ENCODE assay signal across 8 mouse cellular contexts in the genomic region with DNA sequence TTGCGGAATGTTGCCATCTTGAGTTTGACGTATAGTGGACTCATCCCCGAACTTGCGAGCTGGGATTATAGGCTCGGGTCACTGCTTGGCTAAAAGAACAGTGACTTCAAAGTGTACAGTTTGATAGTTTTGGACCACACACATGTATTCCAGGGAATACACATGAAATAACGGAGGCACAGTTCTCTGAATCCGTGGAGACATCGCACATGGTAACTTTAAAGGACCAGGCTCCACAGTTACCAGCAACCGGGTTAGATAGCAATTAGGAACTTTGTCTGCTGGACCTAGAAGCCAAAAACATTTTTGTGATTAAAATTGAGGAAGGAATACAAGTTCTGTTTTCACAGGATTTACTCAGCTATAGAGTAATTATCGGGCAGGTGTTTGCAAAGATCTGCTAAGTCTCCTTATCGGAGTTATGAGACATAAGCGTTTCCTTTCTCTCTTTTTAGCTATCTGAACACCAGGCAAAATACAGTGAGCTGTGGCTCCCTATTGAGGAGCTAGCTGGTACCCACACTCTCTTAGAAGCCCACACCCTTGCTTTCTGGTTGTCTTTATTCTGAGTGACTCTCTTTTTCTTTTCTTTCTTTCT. TPM values are rescaled to one million over a fixed set of nuclear protein-coding genes. Genes with fewer than 3 reads are reported as not detected.
DNase-seq lines count a peak whose midpoint lies in the region; ATAC-seq and TF ChIP-seq lines count a peak whose summit lies in the region.

No protein-coding gene starts in this region.

- DNase-seq in heart, adult 9 months (ENCODE audit: low spot score in 2 of 2), result no peak
- DNase-seq in MEL (ENCODE audit: low read depth, low spot score), result peak; percentile 75
- no peak for DNase-seq in hindbrain, embryonic 10.5 days (ENCODE audit: low spot score)
- no peak for DNase-seq in midbrain, embryonic 11.5 days (ENCODE audit: low spot score, missing footprints)
- no peak for DNase-seq in layer of hippocampus, postnatal 36 days
- DNase-seq in left cerebral cortex, postnatal 10 days (ENCODE audit: extremely low spot score in 1 of 2, low spot score in 2 of 2), result no peak
- DNase-seq in gastrocnemius, postnatal 4 days (ENCODE audit: low spot score in 2 of 2), result no peak

- no peaks in the 10 kb centered on the region for H3K27me3 ChIP-seq in heart, embryonic 14.5 days (ENCODE audit: control insufficient read depth, insufficient read depth, low read length)
- H3K27me3 ChIP-seq in MEL (ENCODE audit: control insufficient read depth in 1 of 2, insufficient read depth in 2 of 2, low read length in 2 of 2), result no peaks in the 10 kb centered on the region
- no peaks in the 10 kb centered on the region for H3K27me3 ChIP-seq in hindbrain, embryonic 10.5 days (ENCODE audit: insufficient read depth, poor library complexity, severe bottlenecking)
- no peaks in the 10 kb centered on the region for H3K27me3 ChIP-seq in midbrain, embryonic 11.5 days (ENCODE audit: control insufficient read depth, insufficient read depth, low read length)

- no peaks in the 10 kb centered on the region for H3K9me3 ChIP-seq in heart, embryonic 14.5 days (ENCODE audit: control insufficient read depth, low read length)
- H3K9me3 ChIP-seq in MEL (replicated peaks; ENCODE audit: insufficient read depth, low read length), result no peaks in the 10 kb centered on the region
- no peaks in the 10 kb centered on the region for H3K9me3 ChIP-seq in hindbrain, embryonic 10.5 days
- no peaks in the 10 kb centered on the region for H3K9me3 ChIP-seq in midbrain, embryonic 11.5 days (ENCODE audit: control insufficient read depth, low read length)

- peaks cover 0 to 6% of the 10 kb centered on the region in 2 experiments; a peak in 2 of 4 replicates for H3K4me1 ChIP-seq in heart, embryonic 14.5 days (ENCODE audit: control insufficient read depth in 2 of 2, insufficient read depth in 2 of 2, low read length in 2 of 2)
- H3K4me1 ChIP-seq in MEL (ENCODE audit: control insufficient read depth in 1 of 2, insufficient read depth in 2 of 2, low read length in 2 of 2), result peaks cover 9 to 11% of the 10 kb centered on the region in 2 experiments
- peaks cover 10% of the 10 kb centered on the region for H3K4me1 ChIP-seq in hindbrain, embryonic 10.5 days (replicated peaks)
- peaks cover 9% of the 10 kb centered on the region for H3K4me1 ChIP-seq in midbrain, embryonic 11.5 days (ENCODE audit: control insufficient read depth, insufficient read depth, low read length)

- TF ChIP-seq EP300 in MEL (IDR thresholded peaks at IDR 0.05; ENCODE audit: low read depth in 1 of 2, low read length in 2 of 2), result peak; percentile 80

- H3K9ac ChIP-seq in heart, embryonic 14.5 days (ENCODE audit: low read length), result peak overlapping the region; percentile 84
- peak overlapping the region; percentile 96 for H3K9ac ChIP-seq in MEL (ENCODE audit: control insufficient read depth, low read depth, low read length, poor library complexity, severe bottlenecking)
- peak overlapping the region; percentile 64 for H3K9ac ChIP-seq in midbrain, embryonic 11.5 days (ENCODE audit: low read length)

- no peak overlapping the region for H3K27ac ChIP-seq in heart, embryonic 14.5 days (replicated peaks in 1 of 2; ENCODE audit: control insufficient read depth in 1 of 2, insufficient read depth in 1 of 2, low read depth in 2 of 2, low read length in 2 of 2)
- peak overlapping the region; percentile 93 for H3K27ac ChIP-seq in MEL (ENCODE audit: control insufficient read depth, low read depth, low read length)
- H3K27ac ChIP-seq in hindbrain, embryonic 10.5 days, result peak overlapping the region; percentile 91
- no peak overlapping the region for H3K27ac ChIP-seq in midbrain, embryonic 11.5 days (ENCODE audit: low read depth, low read length)

- 0 out of 2 replicates have a peak, but pooled peaks cover 5% of the 10 kb centered on the region for H3K36me3 ChIP-seq in heart, embryonic 14.5 days (ENCODE audit: control insufficient read depth, insufficient read depth, low read length)
- peaks cover 4 to 16% of the 10 kb centered on the region in 2 experiments for H3K36me3 ChIP-seq in MEL (ENCODE audit: control insufficient read depth in 1 of 2, insufficient read depth in 2 of 2, low read length in 2 of 2)
- H3K36me3 ChIP-seq in hindbrain, embryonic 10.5 days, result peaks cover 8% of the 10 kb centered on the region
- H3K36me3 ChIP-seq in midbrain, embryonic 11.5 days (ENCODE audit: control insufficient read depth, insufficient read depth, low read length), result no peaks in the 10 kb centered on the region

- TF ChIP-seq RAD21 in MEL (IDR thresholded peaks at IDR 0.05; ENCODE audit: low read depth, low read length), result no peak

- intact Hi-C loops in left cerebral cortex, postnatal 10 days (cut with DNase I), result no loop called here

- H3K4me3 ChIP-seq in heart, embryonic 14.5 days (ENCODE audit: control insufficient read depth in 1 of 2, insufficient read depth in 1 of 2, low read depth in 1 of 2, low read length in 2 of 2), result peak overlapping the region; percentile 87 to 92
- peak overlapping the region; percentile 91 to 98 for H3K4me3 ChIP-seq in MEL (ENCODE audit: control insufficient read depth in 1 of 2, insufficient read depth in 1 of 2, low read depth in 2 of 2, low read length in 2 of 2)
- peak overlapping the region; percentile 95 for H3K4me3 ChIP-seq in hindbrain, embryonic 10.5 days
- peak overlapping the region; percentile 72 for H3K4me3 ChIP-seq in midbrain, embryonic 11.5 days (ENCODE audit: low read depth, low read length)

- H3K79me2 ChIP-seq in MEL (ENCODE audit: control insufficient read depth, insufficient read depth, low read length, poor library complexity), result peaks cover 42% of the 10 kb centered on the region

- no peak for TF ChIP-seq CTCF in MEL (IDR thresholded peaks at IDR 0.05 in 2 of 3, conservative IDR thresholded peaks at IDR 0.05 in 1 of 3; ENCODE audit: control insufficient read depth in 1 of 3, insufficient read depth in 1 of 3, low read depth in 2 of 3, low read length in 3 of 3, poor library complexity in 1 of 3, severe bottlenecking in 1 of 3)

- peak overlapping the region; percentile 88 for H3K4me2 ChIP-seq in heart, embryonic 14.5 days (ENCODE audit: low read length)
- peak overlapping the region; percentile 50 for H3K4me2 ChIP-seq in midbrain, embryonic 11.5 days

- TF ChIP-seq POLR2A in MEL (IDR thresholded peaks at IDR 0.05; ENCODE audit: control insufficient read depth in 1 of 2, insufficient read depth in 1 of 2, low read depth in 1 of 2, low read length in 2 of 2, poor library complexity in 1 of 2), result no peak

- WGBS in heart, embryonic 14.5 days, result 13% methylated on average over 12 of the region's 12 CpGs
- WGBS in hindbrain, embryonic 10.5 days, result 24% methylated on average over 12 of the region's 12 CpGs
- 24% methylated on average over 12 of the region's 12 CpGs for WGBS in midbrain, embryonic 11.5 days

- no peak for ATAC-seq in heart, embryonic 14.5 days (ENCODE audit: insufficient number of reproducible peaks, insufficient read depth, low FRiP score, low read depth)
- ATAC-seq in midbrain, embryonic 11.5 days (ENCODE audit: low FRiP score), result no peak

TF ChIP-seq in MEL, 35 proteins besides CTCF, POLR2A, EP300 and RAD21 (continues in another document):
- TF ChIP-seq TCF12 (IDR thresholded peaks at IDR 0.05; ENCODE audit: low read depth, low read length) (peak; percentile 82), MAX (IDR thresholded peaks at IDR 0.05; ENCODE audit: low read length) (peak; percentile 68), E2F4 (IDR thresholded peaks at IDR 0.05; ENCODE audit: borderline replicate concordance, low read depth, low read length) (no peak), TAL1 (IDR thresholded peaks at IDR 0.05; ENCODE audit: low read length) (peak; percentile 36), ZKSCAN1 (IDR thresholded peaks at IDR 0.05; ENCODE audit: low read depth, low read length) (no peak), MEF2A (IDR thresholded peaks at IDR 0.05; ENCODE audit: extremely low read depth, insufficient replicate concordance, low read depth, low read length, poor library complexity, severe bottlenecking) (0 out of 2 replicates have a peak, but pooled peaks have one; percentile 15), MXI1 (IDR thresholded peaks at IDR 0.05; ENCODE audit: low read depth, low read length) (peak; percentile 88), POLR2AphosphoS5 (IDR thresholded peaks at IDR 0.05; ENCODE audit: borderline replicate concordance, low read depth, low read length) (no peak), UBTF (IDR thresholded peaks at IDR 0.05; ENCODE audit: borderline replicate concordance, insufficient read depth, low read depth, low read length) (no peak), NRF1 (IDR thresholded peaks at IDR 0.05; ENCODE audit: insufficient read depth, low read depth, low read length, poor library complexity, severe bottlenecking) (no peak), ZMIZ1 (IDR thresholded peaks at IDR 0.05; ENCODE audit: low read depth, low read length) (no peak), SIN3A (IDR thresholded peaks at IDR 0.05; ENCODE audit: low read length) (peak; percentile 79), HCFC1 (IDR thresholded peaks at IDR 0.05; ENCODE audit: low read depth, low read length) (peak; percentile 45), ETS1 (IDR thresholded peaks at IDR 0.05; ENCODE audit: low read depth, low read length) (peak; percentile 85)

RNA-seq across cellular contexts. Expression of a gene that starts 0.8 kb away (rescaled TPM):
- polyA plus RNA-seq in heart, embryonic 14.5 days (2014; fragmentation: Nextera tagmentation; extraction: Ambion mirVana), result 14.2 and 16.0 TPM in 2 replicates
- 13.7 and 15.0 TPM in 2 replicates for total RNA-seq in MEL (2012; rRNA removed)
- 10 to 100 TPM in 1 of 2 experiments, not detected in 1; 18.7 TPM for polyA plus RNA-seq in MEL (2012; ENCODE audit: insufficient read depth in 1 of 2, insufficient read length in 2 of 2, low read depth in 1 of 2, low replicate concordance in 2 of 2, missing spikeins in 1 of 2)
- polyA plus RNA-seq in hindbrain, embryonic 10.5 days (2016; fragmentation: Nextera tagmentation; extraction: Ambion mirVana), result 29.4 and 32.9 TPM in 2 replicates
- 36.6 and 45.6 TPM in 2 replicates for polyA plus RNA-seq in midbrain, embryonic 11.5 days (2014; fragmentation: Nextera tagmentation; extraction: Ambion mirVana)
- total RNA-seq in layer of hippocampus, postnatal 36 days (2021), result 10 to 100 TPM; 29.0 to 29.7 TPM
- total RNA-seq in left cerebral cortex, postnatal 10 days (2021), result 10 to 100 TPM; 17.6 to 19.8 TPM
- 10 to 100 TPM; 14.8 to 15.1 TPM for total RNA-seq in gastrocnemius, postnatal 4 days (2021)

RNA-seq across cellular contexts. Expression of a gene that starts 21.0 kb away (rescaled TPM):
- polyA plus RNA-seq in heart, embryonic 14.5 days (2014; fragmentation: Nextera tagmentation; extraction: Ambion mirVana), result 101 and 119 TPM in 2 replicates
- 7.6 and 11.8 TPM in 2 replicates for total RNA-seq in MEL (2012; rRNA removed)
- polyA plus RNA-seq in MEL (2012; ENCODE audit: insufficient read depth in 1 of 2, insufficient read length in 2 of 2, low read depth in 1 of 2, low replicate concordance in 2 of 2, missing spikeins in 1 of 2), result 10 to 100 TPM in 1 of 2 experiments, not detected in 1; 14.4 TPM
- 71.5 and 80.4 TPM in 2 replicates for polyA plus RNA-seq in hindbrain, embryonic 10.5 days (2016; fragmentation: Nextera tagmentation; extraction: Ambion mirVana)
- 86.7 and 95.0 TPM in 2 replicates for polyA plus RNA-seq in midbrain, embryonic 11.5 days (2014; fragmentation: Nextera tagmentation; extraction: Ambion mirVana)
- 100 to 1,000 TPM; 137 to 151 TPM for total RNA-seq in layer of hippocampus, postnatal 36 days (2021)
- 100 to 1,000 TPM in 1 of 2 experiments, 10 to 100 TPM in 1; 99.2 to 103 TPM for total RNA-seq in left cerebral cortex, postnatal 10 days (2021)
- 100 to 1,000 TPM; 117 to 126 TPM for total RNA-seq in gastrocnemius, postnatal 4 days (2021)

Comparison
In these comparisons a context has a peak if more than half of its experiments do, and no peak if none do; other contexts are left out.
1. H3K27ac ChIP-seq: peak in MEL (single experiment) and hindbrain, embryonic 10.5 days (single experiment); none in heart, embryonic 14.5 days (0 of 2) and midbrain, embryonic 11.5 days (single experiment).
2. Peak in every context shown above with its lines, with median percentiles within 50 percentile points of each other: H3K4me3 ChIP-seq and H3K9ac ChIP-seq.